Mouse (Mus musculus): ENCODE results near the gene Gpr22. TPM values are rescaled to one million over a fixed set of nuclear protein-coding genes. Genes with fewer than 3 reads are reported as not detected.

Gpr22 gene
- 29.2 and 29.9 TPM in 2 replicates for polyA plus RNA-seq (2014; fragmentation: Nextera tagmentation; extraction: Ambion mirVana)

- Histone ChIP-seq H3K9ac (replicated peaks; ENCODE audit: low read length) (peak within 1 kb of the TSS; percentile 72), H3K9me3 (ENCODE audit: control insufficient read depth, low read length) (no peaks in the 10 kb centered on the region), H3K27me3 (ENCODE audit: control insufficient read depth, insufficient read depth, low read length) (no peaks in the 10 kb centered on the region), H3K4me1 (ENCODE audit: control insufficient read depth, insufficient read depth, low read length) (peaks cover 12% of the 10 kb centered on the region; the same call in 1 of the 2 replicates), H3K27ac (replicated peaks; ENCODE audit: low read depth, low read length) (peak within 1 kb of the TSS; percentile 92), H3K4me3 (replicated peaks; ENCODE audit: low read depth, low read length) (peak within 1 kb of the TSS; percentile 48), H3K36me3 (ENCODE audit: control insufficient read depth, insufficient read depth, low read length) (no peaks in the 10 kb centered on the region), H3K4me2 (ENCODE audit: low read length) (peak within 1 kb of the TSS; percentile 69)
- ATAC-seq (ENCODE audit: low FRiP score, low TSS enrichment) (peak; percentile 93), DNase-seq (peak; percentile 84)
- 14% methylated on average over 6 of the region's 6 CpGs for WGBS
Observed at GRCm38 (mm10) chr12:31713600-31713999, at the start of gene Gpr22. Gpr22 (minus strand) TSS chr12:31713947.

GRCm38 (mm10) chr12:31755885-31756755 is 42.4 kb upstream of the Gpr22 start:
- Histone ChIP-seq H3K27ac (replicated peaks; ENCODE audit: low read depth, low read length) (no peak overlapping the region), H3K4me3 (replicated peaks; ENCODE audit: low read depth, low read length) (no peak overlapping the region), H3K4me1 (ENCODE audit: control insufficient read depth, insufficient read depth, low read length) (0 out of 2 replicates have a peak, but pooled peaks cover 3% of the 10 kb centered on the region), H3K9ac (replicated peaks; ENCODE audit: low read length) (no peak overlapping the region), H3K27me3 (ENCODE audit: control insufficient read depth, insufficient read depth, low read length) (no peaks in the 10 kb centered on the region), H3K36me3 (ENCODE audit: control insufficient read depth, insufficient read depth, low read length) (no peaks in the 10 kb centered on the region), H3K9me3 (ENCODE audit: control insufficient read depth, low read length) (no peaks in the 10 kb centered on the region), H3K4me2 (ENCODE audit: low read length) (no peak overlapping the region)
- no peak for DNase-seq
- no peak for ATAC-seq (ENCODE audit: low FRiP score, low TSS enrichment)
- WGBS: 52% methylated on average over 2 of the region's 2 CpGs

- Histone ChIP-seq H3K4me2 (ENCODE audit: low read length) (no peak overlapping the region), H3K4me3 (replicated peaks; ENCODE audit: low read depth, low read length) (no peak overlapping the region), H3K9me3 (ENCODE audit: control insufficient read depth, low read length) (no peaks in the 10 kb centered on the region), H3K27ac (replicated peaks; ENCODE audit: low read depth, low read length) (no peak overlapping the region), H3K36me3 (ENCODE audit: control insufficient read depth, insufficient read depth, low read length) (no peaks in the 10 kb centered on the region), H3K9ac (replicated peaks; ENCODE audit: low read length) (no peak overlapping the region), H3K27me3 (ENCODE audit: control insufficient read depth, insufficient read depth, low read length) (no peaks in the 10 kb centered on the region), H3K4me1 (ENCODE audit: control insufficient read depth, insufficient read depth, low read length) (0 out of 2 replicates have a peak, but pooled peaks cover 3% of the 10 kb centered on the region)
- DNase-seq (no peak), ATAC-seq (ENCODE audit: low FRiP score, low TSS enrichment) (no peak)
- WGBS: 55% methylated on average over 2 of the region's 2 CpGs
Observed at GRCm38 (mm10) chr12:31754465-31754864, 40.7 kb upstream of the Gpr22 start.

GRCm38 (mm10) chr12:31749846-31750245 is 36.1 kb upstream of the Gpr22 start:
- Histone ChIP-seq H3K4me3 (replicated peaks; ENCODE audit: low read depth, low read length) (no peak overlapping the region), H3K4me2 (ENCODE audit: low read length) (no peak overlapping the region), H3K9me3 (ENCODE audit: control insufficient read depth, low read length) (no peaks in the 10 kb centered on the region), H3K9ac (replicated peaks; ENCODE audit: low read length) (no peak overlapping the region), H3K27ac (replicated peaks; ENCODE audit: low read depth, low read length) (no peak overlapping the region), H3K4me1 (ENCODE audit: control insufficient read depth, insufficient read depth, low read length) (no peaks in the 10 kb centered on the region), H3K36me3 (ENCODE audit: control insufficient read depth, insufficient read depth, low read length) (no peaks in the 10 kb centered on the region), H3K27me3 (ENCODE audit: control insufficient read depth, insufficient read depth, low read length) (no peaks in the 10 kb centered on the region)
- no peak for ATAC-seq (ENCODE audit: low FRiP score, low TSS enrichment)
- 96% methylated on average over 4 of the region's 4 CpGs for WGBS
- no peak for DNase-seq

- no peak for ATAC-seq (ENCODE audit: low FRiP score, low TSS enrichment)
- no peak overlapping the region for H3K9ac ChIP-seq (replicated peaks; ENCODE audit: low read length)
- H3K4me3 ChIP-seq (replicated peaks; ENCODE audit: low read depth, low read length): no peak overlapping the region
- no peaks in the 10 kb centered on the region for H3K4me1 ChIP-seq (ENCODE audit: control insufficient read depth, insufficient read depth, low read length)
- 0 out of 2 replicates have a peak, but pooled peaks cover 6% of the 10 kb centered on the region for H3K9me3 ChIP-seq (ENCODE audit: control insufficient read depth, low read length)
- no peak for DNase-seq
- H3K27ac ChIP-seq (replicated peaks; ENCODE audit: low read depth, low read length): no peak overlapping the region
- WGBS: 87% methylated on average over 8 of the region's 8 CpGs
- H3K27me3 ChIP-seq (ENCODE audit: control insufficient read depth, insufficient read depth, low read length): no peaks in the 10 kb centered on the region
- no peak overlapping the region for H3K4me2 ChIP-seq (ENCODE audit: low read length)
- no peaks in the 10 kb centered on the region for H3K36me3 ChIP-seq (ENCODE audit: control insufficient read depth, insufficient read depth, low read length)
Observed at GRCm38 (mm10) chr12:31747301-31747700, 33.6 kb upstream of the Gpr22 start.

GRCm38 (mm10) chr12:31734616-31735015 is 20.9 kb upstream of the Gpr22 start:
- no peaks in the 10 kb centered on the region for H3K4me1 ChIP-seq (ENCODE audit: control insufficient read depth, insufficient read depth, low read length)
- 94% methylated on average over 2 of the region's 2 CpGs for WGBS

GRCm38 (mm10) chr12:31730126-31730525 is 16.4 kb upstream of the Gpr22 start:
- ATAC-seq (ENCODE audit: low FRiP score, low TSS enrichment): no peak
- H3K27me3 ChIP-seq (ENCODE audit: control insufficient read depth, insufficient read depth, low read length): no peaks in the 10 kb centered on the region
- no peaks in the 10 kb centered on the region for H3K4me1 ChIP-seq (ENCODE audit: control insufficient read depth, insufficient read depth, low read length)
- no peaks in the 10 kb centered on the region for H3K36me3 ChIP-seq (ENCODE audit: control insufficient read depth, insufficient read depth, low read length)
- 100% methylated on average over 1 of the region's 1 CpGs for WGBS
- no peak overlapping the region for H3K4me2 ChIP-seq (ENCODE audit: low read length)
- no peak overlapping the region for H3K9ac ChIP-seq (replicated peaks; ENCODE audit: low read length)
- H3K4me3 ChIP-seq (replicated peaks; ENCODE audit: low read depth, low read length): no peak overlapping the region
- H3K27ac ChIP-seq (replicated peaks; ENCODE audit: low read depth, low read length): no peak overlapping the region
- H3K9me3 ChIP-seq (ENCODE audit: control insufficient read depth, low read length): no peaks in the 10 kb centered on the region
- no peak for DNase-seq

More at GRCm38 (mm10) chr12:31734616-31735015, 20.9 kb upstream of the Gpr22 start:
- H3K36me3 ChIP-seq (ENCODE audit: control insufficient read depth, insufficient read depth, low read length): no peaks in the 10 kb centered on the region
- no peak overlapping the region for H3K27ac ChIP-seq (replicated peaks; ENCODE audit: low read depth, low read length)
- ATAC-seq (ENCODE audit: low FRiP score, low TSS enrichment) (no peak), DNase-seq (no peak)
- H3K4me2 ChIP-seq (ENCODE audit: low read length): no peak overlapping the region
- no peak overlapping the region for H3K9ac ChIP-seq (replicated peaks; ENCODE audit: low read length)
- H3K27me3 ChIP-seq (ENCODE audit: control insufficient read depth, insufficient read depth, low read length): no peaks in the 10 kb centered on the region
- no peak overlapping the region for H3K4me3 ChIP-seq (replicated peaks; ENCODE audit: low read depth, low read length)
- H3K9me3 ChIP-seq (ENCODE audit: control insufficient read depth, low read length): no peaks in the 10 kb centered on the region

- Histone ChIP-seq H3K4me2 (ENCODE audit: low read length) (no peak overlapping the region), H3K4me1 (ENCODE audit: control insufficient read depth, insufficient read depth, low read length) (no peaks in the 10 kb centered on the region), H3K27ac (replicated peaks; ENCODE audit: low read depth, low read length) (no peak overlapping the region), H3K9me3 (ENCODE audit: control insufficient read depth, low read length) (no peaks in the 10 kb centered on the region), H3K36me3 (ENCODE audit: control insufficient read depth, insufficient read depth, low read length) (no peaks in the 10 kb centered on the region), H3K4me3 (replicated peaks; ENCODE audit: low read depth, low read length) (no peak overlapping the region), H3K9ac (replicated peaks; ENCODE audit: low read length) (no peak overlapping the region), H3K27me3 (ENCODE audit: control insufficient read depth, insufficient read depth, low read length) (no peaks in the 10 kb centered on the region)
- WGBS: 54% methylated on average over 1 of the region's 1 CpGs
- DNase-seq (no peak), ATAC-seq (ENCODE audit: low FRiP score, low TSS enrichment) (no peak)
Observed at GRCm38 (mm10) chr12:31726707-31727106, 13.0 kb upstream of the Gpr22 start.
